In the genomic region with DNA sequence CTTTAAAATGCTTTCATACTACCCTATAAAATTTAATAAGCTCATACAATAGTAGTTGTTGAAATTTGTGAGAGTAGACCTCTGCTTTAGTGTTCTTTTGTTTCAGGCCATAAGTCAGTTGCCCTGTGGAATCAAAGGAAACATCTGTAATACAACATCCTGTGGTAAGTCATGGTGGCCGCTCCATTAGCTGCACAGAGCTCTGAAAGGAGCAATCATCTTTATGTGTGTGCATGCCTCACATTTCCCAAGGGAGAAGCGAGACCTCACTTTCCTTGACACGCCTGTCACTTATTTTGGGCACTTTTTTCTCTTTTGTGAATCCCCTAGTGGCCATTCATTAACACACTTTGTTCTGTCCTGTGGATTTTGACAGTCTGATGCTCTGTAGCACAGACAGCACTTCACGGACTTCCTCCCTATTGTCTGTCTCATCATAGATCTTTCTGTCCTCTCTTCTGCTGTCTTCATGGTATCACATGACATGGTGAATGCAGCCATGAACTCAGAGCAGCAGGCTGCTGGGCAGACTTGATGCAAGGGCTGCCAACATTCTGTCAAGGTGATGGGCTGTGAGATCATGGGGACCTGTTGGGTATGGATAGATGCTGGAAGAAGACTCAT, we compare ENCODE assay signal across 12 mouse cellular contexts.
A peak's percentile ranks its signal among the peaks of the same experiment; 100 is the strongest.
DNase-seq lines count a peak whose midpoint lies in the region; ATAC-seq lines count a peak whose summit lies in the region.
"Had no signal": no experiment of that assay in that cellular context is flagged by ENCODE, and none has a peak within 500 bp of the region (broad histone marks: within the 10 kb centered on the region; RNA-seq: fewer than 3 reads in every experiment).

No protein-coding gene starts in this region.

- no peaks in the 10 kb centered on the region for H3K9me3 ChIP-seq in lung, embryonic 16.5 days (ENCODE audit: control insufficient read depth, low read length)
- no peaks in the 10 kb centered on the region for H3K9me3 ChIP-seq in hindbrain, embryonic 10.5 days
- H3K9me3 ChIP-seq in forebrain, embryonic 13.5 days (replicated peaks): no peaks in the 10 kb centered on the region
- H3K9me3 ChIP-seq: heart, embryonic 12.5 days had no signal

- H3K4me1 ChIP-seq in lung, embryonic 16.5 days (replicated peaks; ENCODE audit: control insufficient read depth, insufficient read depth, low read length): no peaks in the 10 kb centered on the region
- H3K4me1 ChIP-seq in hindbrain, embryonic 10.5 days (replicated peaks): no peaks in the 10 kb centered on the region
- H3K4me1 ChIP-seq in forebrain, embryonic 13.5 days: no peaks in the 10 kb centered on the region

- H3K4me2 ChIP-seq in lung, embryonic 16.5 days (ENCODE audit: low read depth, low read length): no peak overlapping the region
- H3K4me2 ChIP-seq in forebrain, embryonic 13.5 days: no peak overlapping the region
- H3K4me2 ChIP-seq: heart, embryonic 12.5 days had no signal

- H3K4me3 ChIP-seq in lung, embryonic 16.5 days (ENCODE audit: low read length): no peak overlapping the region
- no peak overlapping the region for H3K4me3 ChIP-seq in hindbrain, embryonic 10.5 days
- no peak overlapping the region for H3K4me3 ChIP-seq in forebrain, embryonic 13.5 days
- H3K4me3 ChIP-seq: heart, embryonic 12.5 days had no signal

- H3K27ac ChIP-seq in lung, embryonic 16.5 days (ENCODE audit: low read length): no peak overlapping the region
- H3K27ac ChIP-seq in hindbrain, embryonic 10.5 days: no peak overlapping the region
- H3K27ac ChIP-seq in forebrain, embryonic 13.5 days: no peak overlapping the region

- H3K27me3 ChIP-seq in lung, embryonic 16.5 days (ENCODE audit: control insufficient read depth, insufficient read depth, low read depth, low read length): no peaks in the 10 kb centered on the region
- H3K27me3 ChIP-seq in hindbrain, embryonic 10.5 days (ENCODE audit: insufficient read depth, poor library complexity, severe bottlenecking): no peaks in the 10 kb centered on the region
- H3K27me3 ChIP-seq in forebrain, embryonic 13.5 days: no peaks in the 10 kb centered on the region
- H3K27me3 ChIP-seq: heart, embryonic 12.5 days; Patski had no signal

- peak; percentile 47 for ATAC-seq in lung, embryonic 16.5 days (ENCODE audit: low read depth)
- ATAC-seq in megakaryocyte progenitor cell, adult 5-6 weeks (replicated peaks; ENCODE audit: poor library complexity): peak; percentile 93
- no peak for ATAC-seq in forebrain, embryonic 13.5 days
- ATAC-seq: forebrain, embryonic 14.5 days; Patski had no signal

- H3K36me3 ChIP-seq in lung, embryonic 16.5 days (ENCODE audit: control insufficient read depth, insufficient read depth, low read length): no peaks in the 10 kb centered on the region
- H3K36me3 ChIP-seq in hindbrain, embryonic 10.5 days: no peaks in the 10 kb centered on the region
- H3K36me3 ChIP-seq in forebrain, embryonic 13.5 days (ENCODE audit: poor library complexity, severe bottlenecking): no peaks in the 10 kb centered on the region
- H3K36me3 ChIP-seq: heart, embryonic 12.5 days had no signal

- WGBS in lung, embryonic 16.5 days: 45% methylated on average over 4 of the region's 4 CpGs
- WGBS in hindbrain, embryonic 10.5 days: 51% methylated on average over 4 of the region's 4 CpGs
- 72% methylated on average over 4 of the region's 4 CpGs for WGBS in forebrain, embryonic 13.5 days

- DNase-seq in heart, adult 11 months: peak; percentile 66
- DNase-seq in heart, adult 8-10 months (ENCODE audit: low spot score): no peak
- DNase-seq in lung, postnatal 25 days (ENCODE audit: low spot score): no peak
- peak; percentile 6 for DNase-seq in hindbrain, embryonic 10.5 days (ENCODE audit: low spot score)
- DNase-seq in B cell, adult 2 months: no peak
- DNase-seq: cerebellum, postnatal 25 days had no signal

- H3K9ac ChIP-seq in lung, embryonic 16.5 days (ENCODE audit: low read length): no peak overlapping the region
- no peak overlapping the region for H3K9ac ChIP-seq in forebrain, embryonic 13.5 days
- H3K9ac ChIP-seq: heart, embryonic 12.5 days had no signal

Comparison
In these comparisons a context has a peak if more than half of its experiments do, and no peak if none do; other contexts are left out.
1. DNase-seq: peak in heart, adult 11 months (single experiment) and hindbrain, embryonic 10.5 days (single experiment); none in heart, adult 8-10 months (single experiment), lung, postnatal 25 days (single experiment) and B cell, adult 2 months (0 of 2).